Mouse (Mus musculus) stomach, embryonic 15.5 days (tissue): ENCODE results near the gene Smurf2. TPM values are rescaled to one million over a fixed set of nuclear protein-coding genes. Genes with fewer than 3 reads are reported as not detected.

Source experiments
- ATAC-seq: fragments of 200-750 bp; cut with Nextera tagmentation; 2 replicates; pipeline ENCODE4 v1.8.0; 2017; ENCODE audit warnings: low read depth, moderate number of reproducible peaks, moderate TSS enrichment; ENCODE audit not compliant: insufficient read depth, low FRiP score
- H3K27ac ChIP-seq: fragments of 300-500 bp; sonication (generic); 2 replicates; pipeline ENCODE4 v1.5.1; 2015; ENCODE audit warnings: mild to moderate bottlenecking, inconsistent platforms
- H3K27me3 ChIP-seq: fragments of 300-500 bp; sonication (generic); replicated peaks from 2 replicates; pipeline ENCODE4 v1.6.1; 2015; ENCODE audit warnings: inconsistent platforms
- H3K36me3 ChIP-seq: fragments of 300-500 bp; sonication (generic); 2 replicates; pipeline ENCODE4 v1.6.1; 2015; ENCODE audit warnings: inconsistent platforms
- H3K4me1 ChIP-seq: fragments of 300-500 bp; sonication (generic); 2 replicates; pipeline ENCODE4 v1.6.1; 2015; ENCODE audit warnings: inconsistent platforms
- H3K4me2 ChIP-seq: fragments of 300-500 bp; sonication (generic); 2 replicates; pipeline ENCODE4 v1.6.1; 2015; ENCODE audit warnings: mild to moderate bottlenecking, inconsistent platforms
- H3K4me3 ChIP-seq: fragments of 300-500 bp; sonication (generic); replicated peaks from 2 replicates; pipeline ENCODE4 v1.5.1; 2015; ENCODE audit warnings: inconsistent platforms
- H3K9ac ChIP-seq: fragments of 300-500 bp; sonication (generic); 2 replicates; pipeline ENCODE4 v1.6.1; 2015; ENCODE audit warnings: inconsistent platforms
- H3K9me3 ChIP-seq: fragments of 300-500 bp; sonication (generic); 2 replicates; pipeline ENCODE4 v1.6.1; 2016; ENCODE audit warnings: inconsistent platforms
- WGBS: fragments of 180-500 bp; shearing (Covaris S2); methylation state at CpG from one replicate; pipeline ENCODE4 v1.1.7; 2015; 5-methylcytosine and 5-hydroxymethylcytosine counted together
- polyA plus RNA-seq: library from polyadenylated mRNA; unstranded; fragments of >200 nt; fragmentation: Nextera tagmentation; extraction: Ambion mirVana; gene quantifications from 2 replicates; pipeline ENCODE4 v1.2.1, GENCODE M21; 2015

Smurf2 gene
- polyA plus RNA-seq, 1 experiment from 2014 or later, result 13.2 TPM

- Histone ChIP-seq H3K4me2 (no peak overlapping the region), H3K4me1 (no peaks in the 10 kb centered on the region), H3K27me3 (no peaks in the 10 kb centered on the region), H3K36me3 (no peaks in the 10 kb centered on the region), H3K4me3 (no peak overlapping the region), H3K27ac (no peak overlapping the region), H3K9ac (no peak overlapping the region), H3K9me3 (no peaks in the 10 kb centered on the region)
- no peak for ATAC-seq
- WGBS, result 75% methylated on average over 5 of the region's 5 CpGs
Observed at GRCm38 (mm10) chr11:106937306-106937705, 16.8 kb upstream of the Smurf2 start.

DNA sequence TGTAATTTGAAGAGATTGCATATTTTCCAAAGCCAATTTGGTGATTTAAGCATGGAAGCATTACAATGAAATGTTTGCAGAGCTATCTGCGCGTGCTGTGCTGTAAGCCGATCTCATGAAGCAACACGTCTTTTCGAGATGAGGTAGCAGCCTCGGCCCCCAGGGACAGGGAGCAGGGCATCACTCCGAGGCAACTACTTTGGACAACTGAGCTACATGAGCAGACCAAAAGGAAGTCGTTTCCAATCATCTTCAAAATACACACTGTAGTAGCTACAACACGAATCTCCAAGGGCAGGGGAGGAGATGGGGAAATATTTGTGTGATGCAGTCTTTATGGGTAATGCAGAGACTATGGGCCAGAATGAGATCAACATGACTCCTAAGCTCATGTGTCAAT, 9.9 kb upstream of the Smurf2 start:
- H3K9me3 ChIP-seq, result no peaks in the 10 kb centered on the region
- H3K4me1 ChIP-seq, result no peaks in the 10 kb centered on the region
- no peak for ATAC-seq
- H3K4me3 ChIP-seq, result no peak overlapping the region
- no peak overlapping the region for H3K27ac ChIP-seq
- WGBS, result 68% methylated on average over 9 of the region's 9 CpGs
- H3K27me3 ChIP-seq, result no peaks in the 10 kb centered on the region
- no peak overlapping the region for H3K9ac ChIP-seq
- no peaks in the 10 kb centered on the region for H3K36me3 ChIP-seq
- H3K4me2 ChIP-seq, result no peak overlapping the region

DNA sequence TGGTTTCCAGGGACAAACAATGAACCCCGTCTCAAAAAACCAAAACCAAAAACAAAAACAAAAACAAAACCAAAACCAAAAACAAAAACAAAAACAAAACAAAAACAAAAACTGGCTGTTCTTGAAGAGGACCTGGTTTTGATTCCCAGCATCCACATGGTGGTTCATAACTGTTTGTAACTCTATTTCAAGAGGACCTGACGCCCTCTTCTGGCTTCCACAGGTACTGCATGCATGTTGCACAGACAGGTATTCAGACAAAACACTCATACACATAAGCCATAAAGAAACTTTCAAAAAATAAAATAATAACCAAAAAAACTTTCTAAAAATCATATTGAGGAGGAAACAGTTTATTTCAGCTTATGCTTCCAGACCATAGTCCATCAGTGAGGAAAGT, 8.4 kb upstream of the Smurf2 start:
- Histone ChIP-seq H3K4me1 (no peaks in the 10 kb centered on the region), H3K27me3 (no peaks in the 10 kb centered on the region), H3K9me3 (no peaks in the 10 kb centered on the region), H3K9ac (no peak overlapping the region), H3K4me2 (no peak overlapping the region), H3K4me3 (no peak overlapping the region), H3K36me3 (no peaks in the 10 kb centered on the region), H3K27ac (no peak overlapping the region)
- no peak for ATAC-seq
- WGBS, result 61% methylated on average over 2 of the region's 2 CpGs

GRCm38 (mm10) chr11:106927950-106928349, 7.4 kb upstream of the Smurf2 start:
- no peak overlapping the region for H3K27ac ChIP-seq
- no peak overlapping the region for H3K4me3 ChIP-seq
- no peaks in the 10 kb centered on the region for H3K27me3 ChIP-seq
- 95% methylated on average over 5 of the region's 5 CpGs for WGBS
- ATAC-seq, result no peak
- H3K36me3 ChIP-seq, result no peaks in the 10 kb centered on the region
- H3K9me3 ChIP-seq, result no peaks in the 10 kb centered on the region
- H3K4me2 ChIP-seq, result no peak overlapping the region
- H3K9ac ChIP-seq, result no peak overlapping the region
- H3K4me1 ChIP-seq, result no peaks in the 10 kb centered on the region

DNA sequence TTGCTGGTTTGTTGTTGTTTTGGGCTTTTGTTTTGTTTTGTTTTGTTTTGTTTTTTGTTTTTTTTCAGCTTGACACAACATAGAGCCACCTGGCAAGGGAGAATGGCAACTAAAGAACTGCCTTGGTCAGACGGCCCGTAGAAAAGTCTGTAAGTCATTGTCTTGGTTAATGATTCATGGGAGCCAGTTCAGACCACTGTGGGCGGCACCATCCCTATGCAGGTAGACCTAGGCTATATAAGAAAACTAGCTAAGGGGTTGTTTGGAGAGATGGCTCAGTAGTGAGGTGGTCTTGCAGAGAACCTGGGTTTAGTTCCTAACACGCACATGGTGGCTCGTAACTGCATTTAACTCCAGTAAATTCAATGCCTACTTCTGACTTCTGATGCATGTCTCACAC, 6.7 kb upstream of the Smurf2 start:
- ATAC-seq, result no peak
- WGBS, result 90% methylated on average over 5 of the region's 5 CpGs
- H3K4me2 ChIP-seq, result no peak overlapping the region

DNA sequence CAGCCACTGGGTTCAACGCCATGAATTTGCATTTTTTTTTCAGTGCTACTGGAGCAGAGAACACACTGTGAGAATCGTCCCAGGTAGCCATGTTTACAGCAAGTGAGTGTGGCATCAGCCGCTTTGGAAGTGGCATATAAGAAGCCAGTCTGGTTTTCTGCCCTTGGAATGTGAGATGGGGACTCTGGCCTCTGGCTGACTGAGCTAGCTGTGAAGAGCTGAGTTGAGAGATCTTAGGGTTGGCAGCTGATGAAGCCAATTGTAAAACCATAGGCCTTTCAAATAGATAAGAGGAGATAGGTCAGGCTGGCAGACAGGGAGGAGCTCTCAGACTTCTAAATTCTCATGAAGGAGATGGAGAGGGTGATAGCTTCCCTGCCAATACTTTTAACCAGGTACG, 6.2 kb upstream of the Smurf2 start:
- no peak for ATAC-seq

More for the DNA sequence above, 6.7 kb upstream of the Smurf2 start:
- Histone ChIP-seq H3K36me3 (no peaks in the 10 kb centered on the region), H3K27me3 (no peaks in the 10 kb centered on the region), H3K27ac (no peak overlapping the region), H3K9me3 (no peaks in the 10 kb centered on the region), H3K4me1 (no peaks in the 10 kb centered on the region), H3K4me3 (no peak overlapping the region), H3K9ac (no peak overlapping the region)

GRCm38 (mm10) chr11:106919612-106920550, 634 bp downstream of the Smurf2 start:
- H3K4me3 ChIP-seq, result peak overlapping the region; percentile 78
- no peaks in the 10 kb centered on the region for H3K36me3 ChIP-seq
- peak overlapping the region; percentile 93 for H3K9ac ChIP-seq
- H3K27ac ChIP-seq, result peak overlapping the region; percentile 95
- under 1% methylated on average over 75 of the region's 87 CpGs for WGBS
- H3K4me2 ChIP-seq, result peak overlapping the region; percentile 70
- ATAC-seq, result peak; percentile 81
- no peaks in the 10 kb centered on the region for H3K9me3 ChIP-seq
- peaks cover 7% of the 10 kb centered on the region; the same call in 1 of the 2 replicates for H3K4me1 ChIP-seq
- H3K27me3 ChIP-seq, result no peaks in the 10 kb centered on the region

More for the DNA sequence above, 6.2 kb upstream of the Smurf2 start:
- H3K9me3 ChIP-seq, result no peaks in the 10 kb centered on the region
- no peak overlapping the region for H3K4me3 ChIP-seq
- no peak overlapping the region for H3K9ac ChIP-seq
- 76% methylated on average over 4 of the region's 4 CpGs for WGBS
- no peaks in the 10 kb centered on the region for H3K4me1 ChIP-seq
- no peaks in the 10 kb centered on the region for H3K36me3 ChIP-seq
- H3K27ac ChIP-seq, result no peak overlapping the region
- H3K4me2 ChIP-seq, result no peak overlapping the region
- no peaks in the 10 kb centered on the region for H3K27me3 ChIP-seq

DNA sequence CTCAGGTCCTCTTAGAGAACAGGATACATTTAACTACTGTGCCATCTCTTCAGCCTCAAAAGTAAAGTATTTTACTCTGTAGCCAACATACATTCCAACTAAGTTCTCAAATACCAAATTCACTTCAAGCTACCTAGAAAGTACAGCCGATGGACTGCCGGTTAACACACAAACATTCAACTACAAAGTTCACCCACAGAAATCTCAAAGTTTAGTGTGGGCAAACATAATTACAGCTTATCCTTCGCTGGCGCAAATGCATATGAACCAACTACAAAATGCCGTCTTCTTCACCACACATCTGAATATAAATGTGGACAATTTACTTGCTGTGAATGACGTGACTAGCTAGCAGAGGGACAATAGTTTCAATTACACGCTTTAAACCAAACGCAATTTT, 1.6 kb downstream of the Smurf2 start:
- H3K4me2 ChIP-seq, result peak overlapping the region; percentile 70
- no peaks in the 10 kb centered on the region for H3K36me3 ChIP-seq
- 16% methylated on average over 8 of the region's 8 CpGs for WGBS
- peaks cover 7% of the 10 kb centered on the region; the same call in 1 of the 2 replicates for H3K4me1 ChIP-seq
- ATAC-seq, result no peak
- H3K9me3 ChIP-seq, result no peaks in the 10 kb centered on the region
- H3K9ac ChIP-seq, result no peak overlapping the region
- H3K4me3 ChIP-seq, result peak overlapping the region; percentile 78
- 0 out of 2 replicates have a peak overlapping the region, but pooled peaks have one; percentile 95 for H3K27ac ChIP-seq
- H3K27me3 ChIP-seq, result no peaks in the 10 kb centered on the region

GRCm38 (mm10) chr11:106911257-106911656, 9.3 kb downstream of the Smurf2 start:
- Histone ChIP-seq H3K4me1 (no peaks in the 10 kb centered on the region), H3K9me3 (no peaks in the 10 kb centered on the region), H3K36me3 (no peaks in the 10 kb centered on the region), H3K4me2 (no peak overlapping the region), H3K27ac (no peak overlapping the region), H3K27me3 (no peaks in the 10 kb centered on the region), H3K9ac (no peak overlapping the region), H3K4me3 (no peak overlapping the region)
- no peak for ATAC-seq

DNA sequence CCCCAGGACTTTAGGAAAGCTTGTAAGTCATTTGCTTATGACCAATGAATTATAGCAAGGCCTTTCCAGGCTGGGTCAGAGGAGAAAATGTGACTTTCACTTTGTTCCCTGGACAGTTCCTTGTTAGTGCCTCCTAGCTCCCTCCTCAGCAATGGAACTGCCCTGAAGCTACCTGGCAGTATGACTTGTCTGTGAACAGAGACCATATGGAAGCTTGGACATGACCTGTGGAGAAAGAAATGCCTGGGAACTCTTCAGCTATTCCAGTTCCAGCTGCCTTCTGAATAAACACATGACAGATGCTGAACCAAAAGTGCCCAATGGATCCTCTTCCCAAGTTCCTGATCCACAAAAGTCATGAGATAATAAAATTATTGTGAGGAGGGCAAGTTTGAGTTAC, 12.5 kb downstream of the Smurf2 start:
- no peak overlapping the region for H3K4me3 ChIP-seq
- no peak overlapping the region for H3K9ac ChIP-seq
- no peaks in the 10 kb centered on the region for H3K9me3 ChIP-seq
- no peak overlapping the region for H3K27ac ChIP-seq
- 0 out of 2 replicates have a peak, but pooled peaks cover 2% of the 10 kb centered on the region for H3K4me1 ChIP-seq
- H3K4me2 ChIP-seq, result no peak overlapping the region
- no peaks in the 10 kb centered on the region for H3K36me3 ChIP-seq
- no peak for ATAC-seq
- no peaks in the 10 kb centered on the region for H3K27me3 ChIP-seq

DNA sequence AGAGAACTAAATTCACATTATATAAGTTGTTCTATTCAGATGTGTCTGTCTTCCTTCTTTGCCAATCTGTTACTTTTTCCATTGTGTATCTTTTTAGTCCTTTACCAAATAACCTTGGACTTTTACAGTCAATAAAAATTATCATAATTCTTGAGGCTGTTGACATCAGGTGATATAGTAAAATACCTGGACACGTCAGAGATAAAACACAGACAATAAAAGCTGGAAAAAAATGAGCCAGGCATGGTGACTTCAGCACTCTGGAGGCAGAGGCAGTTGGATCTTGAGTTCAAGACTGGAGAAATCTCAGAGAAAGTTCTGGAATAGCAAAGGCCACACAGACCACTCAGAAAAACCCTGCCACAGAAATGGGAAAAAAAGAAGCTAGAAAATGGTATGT, 13.3 kb downstream of the Smurf2 start:
- ATAC-seq, result no peak
- H3K27ac ChIP-seq, result no peak overlapping the region
- no peaks in the 10 kb centered on the region for H3K36me3 ChIP-seq
- H3K4me2 ChIP-seq, result no peak overlapping the region
- H3K27me3 ChIP-seq, result no peaks in the 10 kb centered on the region
- no peaks in the 10 kb centered on the region for H3K9me3 ChIP-seq
- H3K4me3 ChIP-seq, result no peak overlapping the region
- 73% methylated on average over 1 of the region's 1 CpGs for WGBS
- 0 out of 2 replicates have a peak, but pooled peaks cover 2% of the 10 kb centered on the region for H3K4me1 ChIP-seq
- no peak overlapping the region for H3K9ac ChIP-seq

DNA sequence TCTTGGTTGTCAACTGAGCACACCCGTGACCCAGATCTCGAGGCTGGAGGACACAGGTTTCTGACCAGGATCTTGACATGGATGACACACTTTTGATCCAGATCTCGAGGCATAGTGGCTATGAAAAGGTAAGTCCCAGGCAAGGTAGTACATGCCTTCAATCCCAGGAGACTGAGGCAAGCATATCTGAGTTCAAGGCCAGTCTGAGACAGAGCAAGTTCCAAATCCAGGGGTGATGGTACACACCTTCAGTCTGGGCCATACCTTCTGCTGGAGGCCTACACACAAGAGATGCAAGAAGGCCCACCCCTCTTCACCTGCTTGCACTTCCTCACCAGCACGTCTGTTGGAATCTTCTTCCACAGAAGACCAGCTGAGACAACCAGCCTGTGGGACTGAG, 14.8 kb downstream of the Smurf2 start:
- WGBS, result 84% methylated on average over 4 of the region's 4 CpGs
- Histone ChIP-seq H3K27ac (no peak overlapping the region), H3K9ac (no peak overlapping the region), H3K27me3 (no peaks in the 10 kb centered on the region), H3K4me2 (no peak overlapping the region), H3K4me3 (no peak overlapping the region), H3K36me3 (no peaks in the 10 kb centered on the region), H3K4me1 (0 out of 2 replicates have a peak, but pooled peaks cover 2% of the 10 kb centered on the region), H3K9me3 (no peaks in the 10 kb centered on the region)
- no peak for ATAC-seq
